Mouse (Mus musculus): ENCODE measurements around the gene Olfr12. TPM values are rescaled to one million over a fixed set of nuclear protein-coding genes. Genes with fewer than 3 reads are reported as not detected.

The Olfr12 gene
- polyA plus RNA-seq, 1 experiment from 2014 or later, result not detected

DNA sequence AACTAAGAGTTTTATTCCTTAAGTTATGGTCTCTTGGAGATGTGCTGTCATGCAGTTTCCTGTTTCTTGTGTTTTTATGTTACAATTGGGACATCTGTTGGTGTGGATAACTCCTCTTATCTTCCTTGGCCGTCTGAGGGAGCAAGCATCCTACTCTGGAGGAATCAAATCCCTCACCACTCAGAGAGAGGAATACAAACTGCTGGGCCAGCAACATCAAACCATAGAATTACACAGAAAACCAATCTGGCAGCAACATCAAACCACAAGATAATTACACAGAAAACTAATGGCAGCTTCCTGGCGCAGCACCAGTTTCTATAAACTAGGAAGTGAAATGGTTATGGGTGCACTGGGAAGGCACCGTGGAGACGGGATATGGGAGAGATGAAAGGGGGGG, 10.6 kb downstream of the Olfr12 start:
- H3K27me3 ChIP-seq, result no peaks in the 10 kb centered on the region
- no peak overlapping the region for H3K9ac ChIP-seq
- H3K4me3 ChIP-seq (replicated peaks), result no peak overlapping the region
- ATAC-seq (ENCODE audit: insufficient read depth), result no peak
- no peaks in the 10 kb centered on the region for H3K36me3 ChIP-seq (replicated peaks)
- H3K9me3 ChIP-seq (replicated peaks), result no peaks in the 10 kb centered on the region
- no peak overlapping the region for H3K27ac ChIP-seq (replicated peaks)
- H3K4me1 ChIP-seq (replicated peaks), result no peaks in the 10 kb centered on the region
- 29% methylated on average over 4 of the region's 4 CpGs for WGBS (ENCODE audit: insufficient replicate concordance)
- H3K4me2 ChIP-seq, result no peak overlapping the region

DNA sequence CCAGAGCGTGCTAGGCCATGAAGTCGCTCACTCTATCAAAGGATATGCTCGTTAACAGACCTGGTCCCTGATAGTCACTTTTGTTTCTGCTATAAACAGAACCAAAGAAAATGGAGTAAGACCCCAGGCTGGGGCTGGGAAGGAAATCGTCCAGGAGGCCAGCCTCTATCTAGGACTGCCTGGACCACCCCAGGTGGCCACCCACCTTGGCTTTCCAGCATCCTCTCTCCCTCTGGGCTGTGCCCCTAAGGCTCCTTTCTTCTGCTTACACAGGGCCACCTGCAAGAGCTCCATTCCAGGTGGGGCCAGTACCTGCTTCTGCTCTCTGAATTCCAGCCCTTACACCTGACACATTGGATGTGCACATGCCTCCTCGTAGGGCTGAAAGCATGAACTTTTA, 14.6 kb downstream of the Olfr12 start:
- Histone ChIP-seq H3K27ac (replicated peaks) (no peak overlapping the region), H3K4me1 (replicated peaks) (no peaks in the 10 kb centered on the region), H3K4me2 (no peak overlapping the region), H3K36me3 (replicated peaks) (peaks cover 15% of the 10 kb centered on the region), H3K9ac (no peak overlapping the region), H3K4me3 (replicated peaks) (no peak overlapping the region), H3K27me3 (no peaks in the 10 kb centered on the region), H3K9me3 (replicated peaks) (no peaks in the 10 kb centered on the region)
- no peak for ATAC-seq (ENCODE audit: insufficient read depth)
- 56% methylated on average over 5 of the region's 5 CpGs for WGBS (ENCODE audit: insufficient replicate concordance)

DNA sequence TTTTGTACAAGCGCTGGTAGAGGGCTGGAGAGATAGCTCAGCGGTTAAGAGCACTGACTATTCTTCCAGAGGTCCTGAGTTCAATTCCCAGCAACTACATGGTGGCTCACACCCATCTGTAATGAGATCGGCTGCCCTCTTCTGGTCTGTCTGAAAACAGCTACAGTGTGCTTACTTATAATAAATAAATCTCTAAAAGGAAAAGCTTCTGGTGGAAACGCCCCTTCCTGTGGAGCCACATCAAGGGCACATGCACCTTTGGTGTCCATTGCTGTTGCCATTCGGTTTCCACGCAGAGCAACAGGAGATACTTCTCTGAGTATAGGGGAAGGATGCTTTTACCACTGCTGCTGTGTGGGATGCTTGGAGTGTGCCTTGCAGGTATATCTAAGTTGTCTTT, 15.4 kb downstream of the Olfr12 start:
- ATAC-seq (ENCODE audit: insufficient read depth), result no peak
- Histone ChIP-seq H3K27me3 (no peaks in the 10 kb centered on the region), H3K36me3 (replicated peaks) (peaks cover 23% of the 10 kb centered on the region), H3K4me2 (no peak overlapping the region), H3K9me3 (replicated peaks) (no peaks in the 10 kb centered on the region), H3K27ac (replicated peaks) (no peak overlapping the region), H3K4me1 (replicated peaks) (no peaks in the 10 kb centered on the region), H3K4me3 (replicated peaks) (no peak overlapping the region), H3K9ac (no peak overlapping the region)
- WGBS (ENCODE audit: insufficient replicate concordance), result 54% methylated on average over 6 of the region's 6 CpGs

DNA sequence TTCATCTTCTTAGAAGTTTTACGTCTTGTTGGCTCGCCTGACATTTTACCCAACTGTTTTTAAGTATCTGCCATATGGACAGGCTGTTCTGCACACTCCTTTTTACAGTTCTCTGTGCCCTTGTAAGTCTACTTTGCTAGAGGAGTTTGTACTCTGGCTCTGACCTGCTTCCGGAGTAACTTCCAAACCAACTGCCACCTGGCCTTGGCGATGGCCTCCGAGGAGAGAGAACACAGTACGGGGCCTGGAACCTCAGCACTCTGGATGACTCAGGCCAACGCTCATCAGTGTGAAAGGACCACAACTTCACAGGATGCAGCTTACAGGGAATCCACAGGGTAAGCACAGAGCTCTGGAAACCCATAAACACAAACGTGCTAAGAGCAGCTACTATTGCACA, 16.1 kb downstream of the Olfr12 start:
- Histone ChIP-seq H3K27me3 (no peaks in the 10 kb centered on the region), H3K27ac (replicated peaks) (no peak overlapping the region), H3K4me3 (replicated peaks) (no peak overlapping the region), H3K9me3 (replicated peaks) (no peaks in the 10 kb centered on the region), H3K4me1 (replicated peaks) (no peaks in the 10 kb centered on the region), H3K4me2 (no peak overlapping the region), H3K36me3 (replicated peaks) (peaks cover 30% of the 10 kb centered on the region), H3K9ac (no peak overlapping the region)
- WGBS (ENCODE audit: insufficient replicate concordance), result 68% methylated on average over 8 of the region's 8 CpGs
- no peak for ATAC-seq (ENCODE audit: insufficient read depth)

DNA sequence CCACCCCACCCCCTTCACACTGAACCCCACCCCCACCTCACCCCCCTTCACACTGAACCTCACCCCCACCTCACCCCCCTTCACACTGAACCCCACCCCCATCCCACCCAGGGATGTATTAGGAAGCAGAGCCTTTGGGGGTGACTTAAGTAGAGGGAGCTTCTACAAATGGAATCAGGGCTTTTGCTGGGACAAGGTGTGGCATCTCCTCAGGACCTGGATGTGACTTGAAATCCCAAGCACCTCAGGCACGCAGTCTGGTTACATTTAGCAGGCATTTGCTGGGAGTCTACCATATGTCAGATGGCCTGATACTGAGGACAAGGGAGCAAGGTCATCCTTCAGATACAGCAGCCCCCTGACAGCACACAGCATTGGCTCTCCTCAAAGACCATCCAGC, 17.0 kb downstream of the Olfr12 start:
- Histone ChIP-seq H3K4me2 (no peak overlapping the region), H3K9me3 (replicated peaks) (no peaks in the 10 kb centered on the region), H3K4me3 (replicated peaks) (no peak overlapping the region), H3K36me3 (replicated peaks) (peaks cover 35% of the 10 kb centered on the region), H3K4me1 (replicated peaks) (0 out of 2 replicates have a peak, but pooled peaks cover 3% of the 10 kb centered on the region), H3K27ac (replicated peaks) (no peak overlapping the region), H3K9ac (no peak overlapping the region), H3K27me3 (no peaks in the 10 kb centered on the region)
- ATAC-seq (ENCODE audit: insufficient read depth), result no peak
- WGBS (ENCODE audit: insufficient replicate concordance), result 53% methylated on average over 1 of the region's 1 CpGs

DNA sequence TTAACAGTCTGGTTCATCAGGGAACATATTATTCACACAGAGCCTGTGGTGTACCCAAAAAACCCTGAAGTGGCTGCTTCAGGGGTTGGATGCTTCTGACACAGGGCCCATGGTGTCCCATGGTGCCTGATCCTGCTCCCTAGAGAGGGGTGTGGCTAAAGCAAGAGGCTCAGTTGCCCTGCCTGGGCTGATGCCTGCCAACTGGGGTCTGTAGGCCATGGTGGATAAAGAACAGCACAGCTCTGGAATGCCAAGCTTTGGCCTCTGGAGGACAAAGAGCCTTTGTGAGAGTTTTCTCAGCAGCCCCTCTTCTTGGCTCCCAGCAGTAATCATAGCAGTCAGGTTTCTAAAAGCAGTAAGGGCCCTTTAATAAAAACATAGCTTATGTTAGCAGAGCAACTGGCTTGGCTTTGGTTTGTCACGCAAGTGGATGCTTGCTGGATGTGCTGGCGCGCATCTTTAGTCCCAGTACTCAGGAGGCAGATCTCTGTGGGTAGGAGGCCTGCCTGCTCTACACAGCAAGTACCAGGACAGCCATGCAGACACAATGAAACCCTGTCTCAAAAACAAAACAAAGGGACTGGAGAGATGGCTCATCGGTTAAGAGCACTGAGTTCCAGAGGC, 17.5 kb downstream of the Olfr12 start:
- no peaks in the 10 kb centered on the region for H3K27me3 ChIP-seq
- H3K4me3 ChIP-seq (replicated peaks), result no peak overlapping the region
- peaks cover 6% of the 10 kb centered on the region for H3K4me1 ChIP-seq (replicated peaks)
- no peaks in the 10 kb centered on the region for H3K9me3 ChIP-seq (replicated peaks)
- H3K27ac ChIP-seq (replicated peaks), result no peak overlapping the region
- no peak overlapping the region for H3K9ac ChIP-seq
- no peak for ATAC-seq (ENCODE audit: insufficient read depth)
- H3K4me2 ChIP-seq, result no peak overlapping the region
- peaks cover 35% of the 10 kb centered on the region for H3K36me3 ChIP-seq (replicated peaks)
- WGBS (ENCODE audit: insufficient replicate concordance), result 78% methylated on average over 4 of the region's 4 CpGs

DNA sequence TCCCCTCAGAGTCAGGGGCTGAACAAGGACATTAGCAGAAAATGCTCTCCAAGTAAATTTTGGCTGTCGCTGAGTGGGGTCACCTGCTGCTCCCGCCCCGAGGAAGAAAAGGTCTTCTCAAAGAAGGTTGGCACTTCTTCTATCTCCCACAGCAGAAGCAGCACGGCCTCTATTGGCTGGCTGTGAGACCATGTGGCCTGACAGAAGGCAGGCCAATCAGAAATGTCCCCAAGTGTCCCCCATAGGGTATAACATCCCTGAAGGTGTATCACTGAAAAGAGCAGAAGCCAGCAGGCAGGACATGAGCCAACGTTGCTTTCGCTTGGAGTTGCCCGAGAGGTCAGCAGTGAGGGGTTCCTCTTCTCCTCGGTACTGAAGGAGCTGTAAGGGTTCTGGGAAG, 18.4 kb downstream of the Olfr12 start:
- ATAC-seq (ENCODE audit: insufficient read depth), result no peak
- no peak overlapping the region for H3K9ac ChIP-seq
- no peaks in the 10 kb centered on the region for H3K27me3 ChIP-seq
- no peaks in the 10 kb centered on the region for H3K9me3 ChIP-seq (replicated peaks)
- H3K27ac ChIP-seq (replicated peaks), result no peak overlapping the region
- no peak overlapping the region for H3K4me3 ChIP-seq (replicated peaks)
- 72% methylated on average over 8 of the region's 8 CpGs for WGBS (ENCODE audit: insufficient replicate concordance)
- peaks cover 35% of the 10 kb centered on the region for H3K36me3 ChIP-seq (replicated peaks)
- peaks cover 15% of the 10 kb centered on the region for H3K4me1 ChIP-seq (replicated peaks)
- no peak overlapping the region for H3K4me2 ChIP-seq

DNA sequence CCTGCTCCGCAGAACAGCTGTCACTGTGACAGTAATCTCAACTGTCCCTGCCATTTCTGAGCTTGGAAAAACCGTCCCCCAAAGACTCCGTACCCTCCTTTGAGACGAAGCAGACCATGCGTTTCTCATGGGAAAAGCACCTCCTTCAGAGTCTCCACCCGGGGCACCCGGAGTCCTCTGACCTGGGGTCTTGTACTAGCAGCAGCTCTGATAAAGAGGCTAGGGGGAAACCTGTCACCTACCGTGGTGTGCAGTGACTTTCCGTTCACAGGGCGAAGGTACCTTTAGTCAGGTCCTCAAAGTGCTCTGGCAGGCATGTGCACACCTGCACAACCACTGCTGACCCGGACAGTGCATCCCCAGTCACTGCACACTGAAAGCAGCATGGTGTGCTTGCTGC, 19.1 kb downstream of the Olfr12 start:
- H3K4me1 ChIP-seq (replicated peaks), result peaks cover 19% of the 10 kb centered on the region
- H3K9ac ChIP-seq, result no peak overlapping the region
- no peak for ATAC-seq (ENCODE audit: insufficient read depth)
- no peak overlapping the region for H3K27ac ChIP-seq (replicated peaks)
- H3K4me2 ChIP-seq, result no peak overlapping the region
- no peaks in the 10 kb centered on the region for H3K27me3 ChIP-seq
- 82% methylated on average over 11 of the region's 11 CpGs for WGBS (ENCODE audit: insufficient replicate concordance)
- peaks cover 35% of the 10 kb centered on the region for H3K36me3 ChIP-seq (replicated peaks)
- no peak overlapping the region for H3K4me3 ChIP-seq (replicated peaks)
- no peaks in the 10 kb centered on the region for H3K9me3 ChIP-seq (replicated peaks)

DNA sequence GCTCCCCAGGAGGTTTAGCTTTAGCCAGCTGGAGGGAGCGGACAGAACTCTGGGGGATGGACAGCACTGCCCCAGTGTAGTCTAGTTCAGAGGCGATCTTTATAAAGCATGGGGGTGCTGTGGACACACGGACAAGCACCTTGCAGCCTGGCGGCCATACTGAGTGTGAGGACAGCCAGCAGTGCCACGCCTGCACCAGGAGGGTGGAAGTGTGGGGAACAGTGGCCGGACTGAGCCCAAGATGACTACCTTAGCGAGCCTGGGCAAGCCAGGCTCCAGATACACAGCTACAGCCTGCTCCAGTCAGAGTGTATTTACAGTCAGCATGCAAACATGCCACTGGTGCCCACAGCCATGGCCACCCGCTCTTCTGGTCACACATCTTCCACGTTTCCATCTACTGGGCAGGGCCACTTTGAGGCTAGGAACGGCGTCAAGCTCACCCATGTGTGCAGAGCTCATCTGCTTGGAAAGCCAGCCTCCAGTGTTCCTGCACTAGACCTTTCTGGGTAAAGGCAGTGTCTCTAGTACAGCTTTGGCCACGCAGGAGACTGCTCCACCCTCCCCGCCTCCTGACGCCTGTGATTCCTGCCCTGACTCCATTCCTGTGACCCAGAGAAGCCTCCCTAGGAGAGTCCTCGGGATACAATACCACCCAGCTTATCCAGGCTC, 20.0 kb downstream of the Olfr12 start:
- H3K27me3 ChIP-seq, result no peaks in the 10 kb centered on the region
- H3K9me3 ChIP-seq (replicated peaks), result no peaks in the 10 kb centered on the region
- no peak overlapping the region for H3K4me3 ChIP-seq (replicated peaks)
- no peak for ATAC-seq (ENCODE audit: insufficient read depth)
- 78% methylated on average over 15 of the region's 15 CpGs for WGBS (ENCODE audit: insufficient replicate concordance)
- no peak overlapping the region for H3K9ac ChIP-seq
- no peak overlapping the region for H3K27ac ChIP-seq (replicated peaks)
- H3K36me3 ChIP-seq (replicated peaks), result peaks cover 35% of the 10 kb centered on the region
- H3K4me2 ChIP-seq, result no peak overlapping the region
- peaks cover 26% of the 10 kb centered on the region for H3K4me1 ChIP-seq (replicated peaks)

DNA sequence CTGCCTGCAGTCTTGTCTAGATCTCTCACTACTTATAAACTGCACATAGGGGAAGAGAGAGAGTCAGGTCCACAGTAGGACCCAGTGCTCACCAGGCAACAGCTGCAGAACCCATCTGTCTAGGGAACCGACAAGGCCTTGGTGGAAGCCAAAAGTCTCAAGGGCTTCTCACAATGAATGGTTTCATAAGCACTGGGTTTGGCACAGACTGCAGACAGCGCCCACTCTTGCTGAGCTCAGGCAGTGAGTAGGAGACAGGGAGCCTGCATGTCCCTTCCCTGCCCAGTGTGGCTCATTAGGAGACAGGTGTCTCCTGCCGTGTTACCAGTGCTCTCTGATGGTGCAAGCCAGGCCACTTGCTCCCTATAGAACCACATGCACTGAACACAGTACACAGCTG, 20.6 kb downstream of the Olfr12 start:
- Histone ChIP-seq H3K9ac (no peak overlapping the region), H3K27me3 (no peaks in the 10 kb centered on the region), H3K4me3 (replicated peaks) (no peak overlapping the region), H3K9me3 (replicated peaks) (no peaks in the 10 kb centered on the region), H3K4me1 (replicated peaks) (peaks cover 26% of the 10 kb centered on the region), H3K27ac (replicated peaks) (no peak overlapping the region), H3K4me2 (no peak overlapping the region), H3K36me3 (replicated peaks) (peaks cover 35% of the 10 kb centered on the region)
- 80% methylated on average over 3 of the region's 3 CpGs for WGBS (ENCODE audit: insufficient replicate concordance)
- no peak for ATAC-seq (ENCODE audit: insufficient read depth)

DNA sequence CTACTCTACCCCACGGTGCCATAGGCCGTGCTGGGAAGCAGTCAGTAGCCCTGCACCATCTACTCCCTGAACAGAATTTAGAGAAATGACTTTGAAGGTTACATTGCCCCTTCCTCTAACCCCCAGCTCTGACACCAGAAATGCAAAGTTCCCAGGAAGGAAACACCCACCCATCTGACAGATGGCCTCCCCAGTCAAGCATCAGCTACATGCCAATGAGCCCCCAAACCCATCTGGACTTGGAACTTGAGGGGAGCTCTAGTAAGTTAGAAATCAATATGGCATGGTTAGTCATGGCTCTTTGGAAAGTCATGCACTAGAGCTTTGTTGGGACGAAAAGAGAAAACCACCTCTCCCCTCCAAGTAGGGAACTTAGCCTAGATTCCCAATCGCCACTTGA, 21.1 kb downstream of the Olfr12 start:
- Histone ChIP-seq H3K36me3 (replicated peaks) (peaks cover 35% of the 10 kb centered on the region), H3K27ac (replicated peaks) (no peak overlapping the region), H3K9ac (no peak overlapping the region), H3K9me3 (replicated peaks) (no peaks in the 10 kb centered on the region), H3K4me1 (replicated peaks) (peaks cover 26% of the 10 kb centered on the region), H3K4me2 (no peak overlapping the region), H3K4me3 (replicated peaks) (no peak overlapping the region), H3K27me3 (no peaks in the 10 kb centered on the region)
- no peak for ATAC-seq (ENCODE audit: insufficient read depth)
- 79% methylated on average over 4 of the region's 4 CpGs for WGBS (ENCODE audit: insufficient replicate concordance)

DNA sequence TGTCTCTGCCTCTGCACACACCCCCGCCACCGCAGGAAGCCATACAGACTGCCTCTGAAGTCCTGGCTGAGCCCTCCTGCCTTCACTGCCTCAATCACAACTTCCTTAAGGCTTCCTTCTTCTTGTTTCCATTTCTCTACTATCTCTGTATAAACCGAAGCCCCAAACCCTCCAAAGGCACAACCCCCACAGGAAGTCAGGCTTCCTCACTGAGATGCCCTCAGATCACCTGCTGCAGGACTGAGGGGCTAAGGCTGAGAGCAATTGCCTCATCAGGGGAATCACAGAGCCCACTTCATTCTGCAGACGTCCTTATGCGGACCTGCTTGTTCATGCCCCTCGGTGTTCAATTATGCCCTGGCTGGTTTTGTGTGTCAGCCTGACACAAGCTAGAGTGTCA, 22.8 kb downstream of the Olfr12 start:
- Histone ChIP-seq H3K9me3 (replicated peaks) (no peaks in the 10 kb centered on the region), H3K27me3 (no peaks in the 10 kb centered on the region), H3K27ac (replicated peaks) (no peak overlapping the region), H3K9ac (no peak overlapping the region), H3K4me1 (replicated peaks) (peaks cover 26% of the 10 kb centered on the region), H3K4me2 (peak overlapping the region; percentile 82), H3K4me3 (replicated peaks) (peak overlapping the region; percentile 85), H3K36me3 (replicated peaks) (peaks cover 35% of the 10 kb centered on the region)
- ATAC-seq (ENCODE audit: insufficient read depth), result no peak
- WGBS (ENCODE audit: insufficient replicate concordance), result 33% methylated on average over 6 of the region's 6 CpGs

Data from liver, embryonic 15.5 days (tissue).